Mouse (Mus musculus) hindbrain, embryonic 11.5 days (tissue): ENCODE results near the gene Gm12789. TPM values are rescaled to one million over a fixed set of nuclear protein-coding genes. Genes with fewer than 3 reads are reported as not detected.
"Not testable (repeated sequence)": the region's sequence is repeated elsewhere in the genome, so short reads cannot be mapped to it uniquely, and the experiment has no call there.

ENCODE experiments used
- ATAC-seq: fragments of 200-750 bp; cut with Nextera tagmentation; 2 replicates; pipeline ENCODE4 v1.8.0; 2017; ENCODE audit warnings: mild to moderate bottlenecking, moderate TSS enrichment, moderate library complexity; ENCODE audit not compliant: low FRiP score
- DNase-seq: peaks from one replicate; pipeline ENCODE4 v3.0.0-alpha.2; 2015; ENCODE audit warnings: low spot score
- H3K27ac ChIP-seq: fragments of 300-500 bp; sonication (generic); 2 replicates; pipeline ENCODE4 v1.5.1; 2014; ENCODE audit warnings: mild to moderate bottlenecking, low read depth, low read length
- H3K27me3 ChIP-seq: fragments of 300-500 bp; sonication (generic); 2 replicates; pipeline ENCODE4 v1.6.1; 2014; ENCODE audit warnings: mild to moderate bottlenecking, low read length, moderate library complexity, mixed read lengths; ENCODE audit not compliant: control insufficient read depth, insufficient read depth
- H3K36me3 ChIP-seq: fragments of 300-500 bp; sonication (generic); 2 replicates; pipeline ENCODE4 v1.6.1; 2014; ENCODE audit warnings: mild to moderate bottlenecking, low read length, moderate library complexity, mixed read lengths; ENCODE audit not compliant: control insufficient read depth, insufficient read depth
- H3K4me1 ChIP-seq: fragments of 300-500 bp; sonication (generic); replicated peaks from 2 replicates; pipeline ENCODE4 v1.6.1; 2014; ENCODE audit warnings: low read length, mixed read lengths; ENCODE audit not compliant: control insufficient read depth, insufficient read depth
- H3K4me2 ChIP-seq: fragments of 300-500 bp; sonication (generic); replicated peaks from 2 replicates; pipeline ENCODE4 v1.6.1; 2014; ENCODE audit warnings: mild to moderate bottlenecking, low read depth, low read length
- H3K4me3 ChIP-seq: fragments of 300-500 bp; sonication (generic); 2 replicates; pipeline ENCODE4 v1.5.1; 2014; ENCODE audit warnings: low read depth, low read length
- H3K9ac ChIP-seq: fragments of 300-500 bp; sonication (generic); 2 replicates; pipeline ENCODE4 v1.6.1; 2014; ENCODE audit warnings: low read depth, low read length
- H3K9me3 ChIP-seq: fragments of 300-500 bp; sonication (generic); 2 replicates; pipeline ENCODE4 v1.6.1; 2016; ENCODE audit warnings: low read length; ENCODE audit not compliant: control insufficient read depth
- WGBS: fragments of 180-500 bp; shearing (Covaris S2); extraction: QIAGEN DNeasy Blood & Tissue Kit; methylation state at CpG from one replicate; pipeline ENCODE4 v1.1.7; 2014; 5-methylcytosine and 5-hydroxymethylcytosine counted together
- polyA plus RNA-seq: library from polyadenylated mRNA; unstranded; fragments of >200 nt; fragmentation: Nextera tagmentation; extraction: Ambion mirVana; gene quantifications from 2 replicates; pipeline ENCODE4 v1.2.1, GENCODE M21; 2014

Gene Gm12789
- not detected in 2 replicates for polyA plus RNA-seq

GRCm38 (mm10) chr4:101986326-101986725 is at the start of gene Gm12789:
TSS of gene Gm12789 (plus strand) at chr4:101986626.
- not testable (repeated sequence) for H3K9ac ChIP-seq, DNase-seq, H3K9me3 ChIP-seq, H3K36me3 ChIP-seq, H3K4me2 ChIP-seq, H3K4me1 ChIP-seq, H3K27ac ChIP-seq, H3K4me3 ChIP-seq, H3K27me3 ChIP-seq, ATAC-seq
- 91% methylated on average over 2 of the region's 2 CpGs for WGBS

GRCm38 (mm10) chr4:101940107-101940506 is 46.3 kb upstream of the Gm12789 start, which contains the start of gene Gm12794:
TSS of gene Gm12794 (plus strand) at chr4:101940407.
- 79% methylated on average over 1 of the region's 2 CpGs for WGBS

GRCm38 (mm10) chr4:101980949-101981348 is 5.5 kb upstream of the Gm12789 start, which contains the start of gene Gm12790:
TSS of gene Gm12790 (minus strand) at chr4:101981049.
- not testable (repeated sequence) for H3K36me3 ChIP-seq, H3K27ac ChIP-seq, ATAC-seq, H3K4me1 ChIP-seq, DNase-seq, H3K9me3 ChIP-seq, H3K4me2 ChIP-seq, H3K9ac ChIP-seq, H3K4me3 ChIP-seq, H3K27me3 ChIP-seq
- 100% methylated on average over 1 of the region's 5 CpGs for WGBS

More at GRCm38 (mm10) chr4:101940107-101940506, 46.3 kb upstream of the Gm12789 start, which contains the start of gene Gm12794:
- DNase-seq, H3K4me2 ChIP-seq, H3K4me1 ChIP-seq, H3K27ac ChIP-seq, H3K9ac ChIP-seq, H3K36me3 ChIP-seq, H3K4me3 ChIP-seq, H3K9me3 ChIP-seq, ATAC-seq, H3K27me3 ChIP-seq: not testable (repeated sequence)

GRCm38 (mm10) chr4:101985678-101986077 is 748 bp upstream of the Gm12789 start:
- no peak for ATAC-seq

GRCm38 (mm10) chr4:101997426-101997825 is 11.0 kb downstream of the Gm12789 start:
- Histone ChIP-seq H3K36me3 (no peaks in the 10 kb centered on the region), H3K27me3 (no peaks in the 10 kb centered on the region), H3K4me3 (no peak overlapping the region), H3K9ac (no peak overlapping the region), H3K27ac (no peak overlapping the region), H3K9me3 (no peaks in the 10 kb centered on the region), H3K4me2 (no peak overlapping the region), H3K4me1 (no peaks in the 10 kb centered on the region)
- ATAC-seq (no peak), DNase-seq (no peak)
- WGBS = 93% methylated on average over 5 of the region's 5 CpGs

More at GRCm38 (mm10) chr4:101985678-101986077, 748 bp upstream of the Gm12789 start:
- H3K27ac ChIP-seq = no peak overlapping the region
- 92% methylated on average over 5 of the region's 5 CpGs for WGBS
- no peaks in the 10 kb centered on the region for H3K4me1 ChIP-seq
- H3K9ac ChIP-seq = no peak overlapping the region
- H3K36me3 ChIP-seq = no peaks in the 10 kb centered on the region
- no peak overlapping the region for H3K4me2 ChIP-seq
- DNase-seq = no peak
- no peaks in the 10 kb centered on the region for H3K9me3 ChIP-seq
- H3K27me3 ChIP-seq = no peaks in the 10 kb centered on the region
- no peak overlapping the region for H3K4me3 ChIP-seq

- H3K27me3 ChIP-seq = no peaks in the 10 kb centered on the region
- WGBS = 43% methylated on average over 15 of the region's 15 CpGs
- peak; percentile 71 for ATAC-seq
These were observed 12.0 kb downstream of the Gm12789 start for GRCm38 (mm10) chr4:101998267-101998922.

GRCm38 (mm10) chr4:102026619-102027018 is 40.2 kb downstream of the Gm12789 start:
- H3K9me3 ChIP-seq = no peaks in the 10 kb centered on the region
- no peak overlapping the region for H3K4me2 ChIP-seq
- H3K36me3 ChIP-seq = no peaks in the 10 kb centered on the region
- H3K9ac ChIP-seq = no peak overlapping the region
- no peaks in the 10 kb centered on the region for H3K27me3 ChIP-seq
- H3K4me3 ChIP-seq = no peak overlapping the region
- DNase-seq (no peak), ATAC-seq (no peak)
- no peak overlapping the region for H3K27ac ChIP-seq
- H3K4me1 ChIP-seq = no peaks in the 10 kb centered on the region
- WGBS = 88% methylated on average over 6 of the region's 6 CpGs

More at GRCm38 (mm10) chr4:101998267-101998922, 12.0 kb downstream of the Gm12789 start:
- Histone ChIP-seq H3K4me2 (no peak overlapping the region), H3K4me3 (no peak overlapping the region), H3K9me3 (no peaks in the 10 kb centered on the region), H3K9ac (no peak overlapping the region), H3K27ac (no peak overlapping the region), H3K4me1 (no peaks in the 10 kb centered on the region), H3K36me3 (no peaks in the 10 kb centered on the region)
- peak; percentile 85 for DNase-seq
